Comparison of ENCODE assay signal across 8 mouse cellular contexts in the genomic region with DNA sequence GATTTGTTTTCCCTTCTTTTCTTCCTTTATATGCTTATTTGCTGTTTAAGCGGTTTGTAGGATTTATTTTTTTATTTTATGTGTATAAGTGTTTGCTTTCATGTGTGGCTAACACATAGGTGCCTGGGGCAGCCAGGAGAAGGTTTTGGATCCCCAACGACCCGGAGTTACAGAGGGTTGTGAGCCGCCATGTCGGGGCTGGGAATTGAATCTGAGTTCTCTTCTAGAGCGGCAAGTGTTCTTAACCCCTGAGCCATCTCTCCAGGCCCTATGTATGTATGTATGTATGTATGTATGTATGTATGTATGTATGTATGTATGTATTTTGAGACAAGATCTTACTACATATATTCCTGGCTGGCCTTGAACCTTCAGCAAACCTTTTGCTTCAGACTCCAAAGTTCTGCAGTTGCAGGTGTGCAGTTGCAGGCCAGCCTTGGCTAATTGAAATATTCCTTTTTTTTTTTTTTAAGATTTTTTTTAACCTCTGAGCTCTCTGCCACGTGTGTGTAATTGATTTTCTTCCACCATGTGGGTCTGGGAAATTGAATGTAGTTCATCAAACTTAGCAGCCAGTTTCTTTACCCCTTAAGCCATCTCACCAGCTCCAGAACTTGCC. TPM values are rescaled to one million over a fixed set of nuclear protein-coding genes. Genes with fewer than 3 reads are reported as not detected.
A peak's percentile ranks its signal among the peaks of the same experiment; 100 is the strongest.
DNase-seq lines count a peak whose midpoint lies in the region; ATAC-seq lines count a peak whose summit lies in the region.

No protein-coding gene starts in this region.

- H3K9me3 ChIP-seq in lung, embryonic 16.5 days (ENCODE audit: control insufficient read depth, low read length), result no peaks in the 10 kb centered on the region
- no peaks in the 10 kb centered on the region for H3K9me3 ChIP-seq in hindbrain, embryonic 10.5 days
- no peaks in the 10 kb centered on the region for H3K9me3 ChIP-seq in liver, embryonic 12.5 days (replicated peaks)
- H3K9me3 ChIP-seq in stomach, embryonic 16.5 days (replicated peaks; ENCODE audit: control insufficient read depth, low read length), result no peaks in the 10 kb centered on the region

- 20% methylated on average over 7 of the region's 7 CpGs for WGBS in lung, embryonic 16.5 days
- WGBS in hindbrain, embryonic 10.5 days, result 24% methylated on average over 7 of the region's 7 CpGs
- 16% methylated on average over 7 of the region's 7 CpGs for WGBS in liver, embryonic 12.5 days (ENCODE audit: insufficient replicate concordance)
- 24% methylated on average over 7 of the region's 7 CpGs for WGBS in stomach, embryonic 16.5 days

- no peak for ATAC-seq in lung, embryonic 16.5 days (ENCODE audit: low read depth)
- ATAC-seq in liver, embryonic 12.5 days, result no peak
- no peak for ATAC-seq in stomach, embryonic 16.5 days (ENCODE audit: insufficient read depth, low FRiP score)

- H3K4me2 ChIP-seq in lung, embryonic 16.5 days (ENCODE audit: low read depth, low read length), result peak overlapping the region; percentile 65
- peak overlapping the region; percentile 72 for H3K4me2 ChIP-seq in liver, embryonic 12.5 days
- peak overlapping the region; percentile 51 for H3K4me2 ChIP-seq in stomach, embryonic 16.5 days (ENCODE audit: low read depth, low read length)

- no peak for DNase-seq in lung, postnatal 36 days
- DNase-seq in embryo, embryonic 10 days (ENCODE audit: low spot score), result peak; percentile 21
- no peak for DNase-seq in hindbrain, embryonic 10.5 days (ENCODE audit: low spot score)
- DNase-seq in adipocyte (ENCODE audit: low spot score), result no peak
- DNase-seq in left cerebral cortex, adult 8-10 months (ENCODE audit: low spot score in 2 of 2), result no peak

- no peaks in the 10 kb centered on the region for H3K36me3 ChIP-seq in lung, embryonic 16.5 days (ENCODE audit: control insufficient read depth, insufficient read depth, low read length)
- no peaks in the 10 kb centered on the region for H3K36me3 ChIP-seq in hindbrain, embryonic 10.5 days
- H3K36me3 ChIP-seq in liver, embryonic 12.5 days, result 0 out of 2 replicates have a peak, but pooled peaks cover 1% of the 10 kb centered on the region
- no peaks in the 10 kb centered on the region for H3K36me3 ChIP-seq in stomach, embryonic 16.5 days (ENCODE audit: control insufficient read depth, insufficient read depth, low read length)

- peak overlapping the region; percentile 82 for H3K4me3 ChIP-seq in lung, embryonic 16.5 days (ENCODE audit: low read length)
- peak overlapping the region; percentile 91 for H3K4me3 ChIP-seq in hindbrain, embryonic 10.5 days
- H3K4me3 ChIP-seq in liver, embryonic 12.5 days, result peak overlapping the region; percentile 94
- H3K4me3 ChIP-seq in stomach, embryonic 16.5 days (replicated peaks; ENCODE audit: low read length), result peak overlapping the region; percentile 72

- no peaks in the 10 kb centered on the region for H3K27me3 ChIP-seq in lung, embryonic 16.5 days (ENCODE audit: control insufficient read depth, insufficient read depth, low read depth, low read length)
- H3K27me3 ChIP-seq in hindbrain, embryonic 10.5 days (ENCODE audit: insufficient read depth, poor library complexity, severe bottlenecking), result no peaks in the 10 kb centered on the region
- H3K27me3 ChIP-seq in liver, embryonic 12.5 days (replicated peaks), result no peaks in the 10 kb centered on the region
- no peaks in the 10 kb centered on the region for H3K27me3 ChIP-seq in stomach, embryonic 16.5 days (ENCODE audit: control insufficient read depth, insufficient read depth, low read length)

- peaks cover 19% of the 10 kb centered on the region for H3K4me1 ChIP-seq in lung, embryonic 16.5 days (replicated peaks; ENCODE audit: control insufficient read depth, insufficient read depth, low read length)
- peaks cover 39% of the 10 kb centered on the region for H3K4me1 ChIP-seq in hindbrain, embryonic 10.5 days (replicated peaks)
- H3K4me1 ChIP-seq in liver, embryonic 12.5 days, result peaks cover 70% of the 10 kb centered on the region
- peaks cover 41% of the 10 kb centered on the region for H3K4me1 ChIP-seq in stomach, embryonic 16.5 days (ENCODE audit: control insufficient read depth, insufficient read depth, low read length)

- peak overlapping the region; percentile 93 for H3K9ac ChIP-seq in lung, embryonic 16.5 days (ENCODE audit: low read length)
- H3K9ac ChIP-seq in liver, embryonic 12.5 days, result peak overlapping the region; percentile 98
- peak overlapping the region; percentile 97 for H3K9ac ChIP-seq in stomach, embryonic 16.5 days (ENCODE audit: low read length)

- peak overlapping the region; percentile 98 for H3K27ac ChIP-seq in lung, embryonic 16.5 days (ENCODE audit: low read length)
- peak overlapping the region; percentile 99 for H3K27ac ChIP-seq in hindbrain, embryonic 10.5 days
- H3K27ac ChIP-seq in liver, embryonic 12.5 days, result peak overlapping the region; percentile 98
- peak overlapping the region; percentile 96 for H3K27ac ChIP-seq in stomach, embryonic 16.5 days (ENCODE audit: low read length)

RNA-seq across cellular contexts. Expression of gene Nipsnap2, which starts 1.0 kb away (rescaled TPM):
- 94.7 and 98.7 TPM in 2 replicates for polyA plus RNA-seq in lung, embryonic 16.5 days (2015; fragmentation: Nextera tagmentation; extraction: Ambion mirVana)
- 73.4 and 74.3 TPM in 2 replicates for polyA plus RNA-seq in hindbrain, embryonic 10.5 days (2016; fragmentation: Nextera tagmentation; extraction: Ambion mirVana)
- polyA plus RNA-seq in liver, embryonic 12.5 days (2016; fragmentation: Nextera tagmentation; extraction: Ambion mirVana), result 32.8 and 36.9 TPM in 2 replicates
- 86.3 and 103 TPM in 2 replicates for polyA plus RNA-seq in stomach, embryonic 16.5 days (2015; fragmentation: Nextera tagmentation; extraction: Ambion mirVana)
- 10 to 100 TPM; 87.2 to 95.0 (median 91.5) TPM for total RNA-seq in left cerebral cortex, adult 8-10 months (2022)

RNA-seq across cellular contexts. Expression of gene Mrps17, which starts 10.6 kb away (rescaled TPM):
- 164 and 173 TPM in 2 replicates for polyA plus RNA-seq in lung, embryonic 16.5 days (2015; fragmentation: Nextera tagmentation; extraction: Ambion mirVana)
- 183 and 185 TPM in 2 replicates for polyA plus RNA-seq in hindbrain, embryonic 10.5 days (2016; fragmentation: Nextera tagmentation; extraction: Ambion mirVana)
- 139 and 145 TPM in 2 replicates for polyA plus RNA-seq in liver, embryonic 12.5 days (2016; fragmentation: Nextera tagmentation; extraction: Ambion mirVana)
- polyA plus RNA-seq in stomach, embryonic 16.5 days (2015; fragmentation: Nextera tagmentation; extraction: Ambion mirVana), result 160 and 174 TPM in 2 replicates
- total RNA-seq in left cerebral cortex, adult 8-10 months (2022), result 10 to 100 TPM; 73.7 to 91.9 (median 81.3) TPM

RNA-seq across cellular contexts. Expression of gene Sept14, which starts 17.6 kb away (rescaled TPM):
- polyA plus RNA-seq in lung, embryonic 16.5 days (2015; fragmentation: Nextera tagmentation; extraction: Ambion mirVana), result not detected in 2 replicates
- not detected in 2 replicates for polyA plus RNA-seq in hindbrain, embryonic 10.5 days (2016; fragmentation: Nextera tagmentation; extraction: Ambion mirVana)
- polyA plus RNA-seq in liver, embryonic 12.5 days (2016; fragmentation: Nextera tagmentation; extraction: Ambion mirVana), result not detected in 2 replicates
- polyA plus RNA-seq in stomach, embryonic 16.5 days (2015; fragmentation: Nextera tagmentation; extraction: Ambion mirVana), result not detected in 2 replicates
- total RNA-seq in left cerebral cortex, adult 8-10 months (2022), result not detected

RNA-seq across cellular contexts. Expression of gene Zfp11, which starts 56.0 kb away (rescaled TPM):
- polyA plus RNA-seq in lung, embryonic 16.5 days (2015; fragmentation: Nextera tagmentation; extraction: Ambion mirVana), result 4.2 and 5.3 TPM in 2 replicates
- polyA plus RNA-seq in hindbrain, embryonic 10.5 days (2016; fragmentation: Nextera tagmentation; extraction: Ambion mirVana), result 6.5 and 6.8 TPM in 2 replicates
- 1.2 TPM in 2 replicates for polyA plus RNA-seq in liver, embryonic 12.5 days (2016; fragmentation: Nextera tagmentation; extraction: Ambion mirVana)
- polyA plus RNA-seq in stomach, embryonic 16.5 days (2015; fragmentation: Nextera tagmentation; extraction: Ambion mirVana), result 4.1 and 4.3 TPM in 2 replicates
- 1 to 10 TPM; 6.0 to 7.0 (median 6.2) TPM for total RNA-seq in left cerebral cortex, adult 8-10 months (2022)
